Mouse (Mus musculus) granulocyte monocyte progenitor cell, adult 5-6 weeks (primary cell): ENCODE results near the gene Treml2. TPM values are rescaled to one million over a fixed set of nuclear protein-coding genes. Genes with fewer than 3 reads are reported as not detected.

Experiments
- ATAC-seq: replicated peaks from 2 replicates; pipeline ENCODE4 v1.8.0; 2016; ENCODE audit warnings: mild to moderate bottlenecking, moderate TSS enrichment, inconsistent platforms; ENCODE audit not compliant: poor library complexity, severe bottlenecking
- total RNA-seq, 2 experiments: library from RNA; stranded (forward) in 1 of 2; stranded (reverse) in 1 of 2; fragments of 200-712, 200-1000 nt in 1 of 2; fragments of >200 nt in 1 of 2; fragmentation: Nextera tagmentation in 1 of 2; gene quantifications; 2 replicates each; pipeline ENCODE4 v1.2.3; 2014 to 2017

The Treml2 gene
- 58.2 and 68.7 TPM in 2 replicates for total RNA-seq (2014; fragmentation: Nextera tagmentation)
- 42.5 and 45.8 TPM in 2 replicates for total RNA-seq (2017)

DNA sequence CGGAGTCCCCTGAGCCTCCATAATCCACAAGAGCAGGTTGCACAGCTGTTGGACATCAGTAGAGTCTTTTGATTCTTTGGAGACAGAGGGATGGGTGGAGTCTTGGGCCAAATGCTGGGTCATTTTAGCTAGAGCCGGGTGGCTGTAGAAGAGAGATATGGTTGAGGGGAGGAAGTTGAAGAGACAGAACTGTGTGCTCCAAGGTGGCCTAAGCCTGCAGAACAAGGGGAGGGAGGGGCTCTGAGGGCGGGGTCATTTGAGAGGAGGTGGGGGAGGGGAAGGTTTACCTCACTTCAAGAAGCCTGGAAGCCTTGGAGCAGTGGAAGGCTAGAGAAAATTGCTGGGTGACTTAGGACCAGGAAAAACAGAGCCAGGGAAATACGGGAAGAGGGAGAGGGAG is at the start of gene Treml2:
Gene Treml2, plus strand, starts transcription at position 296 of the 400 bp plus-strand sequence.
- peak; percentile 20 for ATAC-seq

DNA sequence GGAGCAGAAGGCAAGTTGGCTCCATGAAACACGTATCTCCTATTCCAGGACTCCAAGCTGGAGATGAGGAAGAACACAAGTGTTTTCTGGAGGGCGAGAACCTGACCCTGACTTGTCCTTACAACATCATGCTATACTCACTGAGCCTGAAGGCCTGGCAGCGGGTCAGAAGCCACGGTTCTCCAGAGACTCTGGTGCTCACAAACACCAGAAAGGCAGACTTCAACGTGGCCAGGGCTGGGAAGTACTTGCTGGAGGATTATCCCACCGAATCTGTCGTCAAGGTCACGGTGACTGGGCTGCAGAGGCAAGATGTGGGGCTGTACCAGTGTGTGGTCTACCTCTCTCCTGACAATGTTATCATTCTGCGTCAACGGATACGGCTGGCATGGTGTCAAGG is 49.8 kb upstream of the Treml2 start:
- no peak for ATAC-seq

DNA sequence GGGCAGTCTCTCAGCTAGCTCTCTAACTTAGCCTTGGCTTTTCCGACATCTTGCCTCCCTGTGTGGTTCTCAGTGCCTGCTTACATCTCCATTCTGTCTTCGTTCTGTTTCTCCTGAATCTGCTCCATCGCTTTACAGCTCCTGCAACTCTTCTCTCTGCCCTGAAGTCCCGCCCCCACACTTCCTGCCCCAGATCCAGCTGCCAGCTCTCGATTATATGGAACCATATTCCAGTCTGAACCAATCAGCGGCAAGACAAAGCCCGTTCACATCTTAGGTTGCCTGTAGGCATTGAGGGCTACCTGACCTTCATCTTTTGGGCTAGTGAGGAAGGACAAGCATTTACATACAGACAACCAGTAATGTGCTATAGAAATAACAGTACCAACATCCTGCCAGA is 48.7 kb upstream of the Treml2 start:
- ATAC-seq = no peak

DNA sequence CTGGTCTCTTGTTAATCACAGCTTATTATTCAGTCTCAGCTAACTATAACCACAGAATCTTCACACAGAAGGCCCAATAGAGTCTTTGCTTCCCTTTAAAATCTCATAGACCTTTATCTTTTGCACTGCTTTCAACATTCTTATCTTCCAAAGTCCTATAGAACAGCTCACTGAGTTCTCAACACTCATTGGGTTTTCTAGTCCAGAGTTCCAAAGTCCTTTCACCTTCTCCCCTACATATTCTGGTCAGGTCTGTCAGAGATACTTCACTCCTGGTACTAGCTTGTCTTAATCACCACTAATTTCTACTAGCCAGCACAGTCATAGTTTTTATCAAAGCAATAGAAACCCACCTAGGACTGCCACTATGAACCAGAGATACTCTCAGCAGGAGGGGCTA is 42.7 kb upstream of the Treml2 start:
- ATAC-seq = no peak

DNA sequence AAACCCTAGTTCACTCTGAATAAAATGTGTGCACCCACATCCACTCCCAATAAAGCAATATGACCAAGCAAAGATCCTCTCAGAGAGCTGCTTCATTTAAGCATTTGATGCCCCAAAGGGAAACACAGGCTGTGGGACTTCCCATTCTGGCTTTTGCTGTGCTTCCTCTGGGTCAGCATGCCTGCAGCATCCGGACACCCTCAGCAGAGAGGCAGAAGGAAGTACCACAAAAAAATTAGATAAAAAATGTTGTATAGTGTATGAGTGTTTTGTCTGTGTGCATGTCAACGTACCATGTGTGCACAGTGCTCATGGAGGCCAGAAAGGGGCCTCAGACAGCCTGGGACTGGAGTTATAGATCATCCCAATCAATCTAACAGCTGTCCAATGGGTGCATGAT is 37.4 kb upstream of the Treml2 start:
- ATAC-seq = 0 out of 2 replicates have a peak, but pooled peaks have one; percentile 26

DNA sequence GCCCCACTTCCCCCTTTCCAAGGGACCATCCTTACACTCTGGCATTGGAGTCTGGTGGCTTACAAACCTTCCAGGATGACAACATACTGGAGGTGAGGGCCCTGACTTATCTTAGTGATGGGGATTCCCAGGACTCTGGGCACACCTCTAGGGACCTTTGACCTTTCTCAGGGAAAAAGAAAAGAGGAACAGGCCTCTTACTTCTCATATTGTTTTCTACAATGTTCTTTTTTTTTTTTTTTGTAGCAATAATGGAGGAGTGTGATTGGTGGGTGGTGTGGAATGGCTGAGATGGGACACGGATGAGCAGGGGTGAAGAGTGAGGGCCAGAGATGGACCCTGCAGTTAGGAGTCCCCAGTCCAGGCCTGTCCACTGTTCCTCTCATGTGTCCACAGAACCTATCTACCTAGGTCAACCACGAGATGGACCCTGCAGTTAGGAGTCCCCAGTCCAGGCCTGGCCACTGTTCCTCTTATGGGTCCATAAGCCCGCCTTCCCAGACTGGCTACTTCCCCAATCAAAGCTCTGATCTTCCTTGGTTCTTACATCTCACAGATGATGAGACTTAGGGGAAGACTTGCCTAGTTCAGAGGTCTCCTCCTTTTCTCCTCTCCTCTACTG is 35.4 kb upstream of the Treml2 start, which contains the start of gene Treml4:
Gene Treml4, plus strand, starts transcription at position 555 of the 622 bp plus-strand sequence.
- ATAC-seq = peak; percentile 66

DNA sequence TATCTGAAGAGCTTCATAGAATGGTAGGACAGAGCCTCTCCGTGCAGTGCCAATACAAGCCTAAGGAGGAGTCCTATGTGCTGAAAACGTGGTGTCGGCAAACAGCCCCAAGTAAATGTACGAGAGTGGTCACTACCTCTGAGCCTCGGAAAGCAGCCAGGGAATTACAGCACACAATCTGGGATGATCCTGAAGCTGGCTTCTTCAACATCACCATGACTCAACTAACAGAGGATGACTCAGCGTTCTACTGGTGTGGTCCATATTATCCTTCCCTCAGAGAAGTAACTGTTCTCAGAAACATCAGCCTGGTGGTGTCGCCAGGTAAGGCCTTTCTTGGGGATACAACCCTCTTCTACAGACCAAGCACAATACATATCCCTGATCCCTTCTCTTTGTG is 34.6 kb upstream of the Treml2 start:
- ATAC-seq = no peak

DNA sequence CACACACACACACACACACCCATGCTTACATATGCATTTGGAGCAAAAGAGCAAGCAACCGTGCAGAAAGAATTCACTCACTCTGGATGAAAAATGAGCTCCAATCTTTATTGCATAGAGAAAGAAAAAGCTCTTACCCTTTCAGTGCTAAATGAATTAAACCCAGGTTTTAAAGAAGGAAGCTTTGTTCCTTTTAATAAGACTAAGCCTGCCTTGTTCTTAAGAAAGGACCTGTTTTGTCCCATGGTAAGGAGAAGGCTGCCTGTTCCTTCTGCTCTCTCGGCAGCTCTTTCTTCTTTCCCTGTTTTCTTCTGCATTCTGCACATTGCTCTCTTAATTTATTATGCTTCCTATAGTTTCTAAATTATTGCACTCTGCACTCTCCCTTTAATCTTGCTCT is 33.2 kb upstream of the Treml2 start:
- ATAC-seq = no peak

DNA sequence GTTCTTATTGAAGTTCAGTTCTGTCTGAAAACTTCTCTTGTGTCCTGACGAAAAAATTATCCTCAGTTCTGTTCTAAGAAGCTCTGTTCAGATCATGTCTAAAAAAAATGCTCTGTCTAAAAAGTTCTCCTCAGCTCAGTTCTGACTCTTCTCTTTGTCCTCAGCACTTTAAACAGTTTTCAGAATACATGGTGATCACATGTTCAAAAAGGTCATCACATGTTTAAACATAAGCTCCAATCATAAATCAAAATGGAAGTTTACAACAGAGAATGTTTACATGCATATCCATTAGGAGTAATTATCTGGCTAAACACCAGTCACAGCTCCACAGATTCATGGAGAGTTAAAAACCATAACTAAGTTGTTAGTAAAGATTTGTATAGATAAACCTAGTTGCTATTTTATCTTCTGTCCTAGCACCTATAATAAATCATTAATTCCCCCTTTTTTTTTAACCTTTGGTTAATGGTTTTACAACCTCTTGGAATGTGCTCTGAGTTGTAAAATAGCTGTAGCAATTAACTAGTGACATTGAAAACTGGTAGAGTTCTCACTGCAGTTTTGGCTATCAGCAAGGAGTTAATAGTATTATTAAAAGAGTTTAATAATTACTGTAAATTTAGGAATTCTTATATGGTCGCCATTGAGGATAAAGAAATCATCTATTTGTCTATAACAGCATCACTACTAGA is 32.5 kb upstream of the Treml2 start:
- no peak for ATAC-seq

DNA sequence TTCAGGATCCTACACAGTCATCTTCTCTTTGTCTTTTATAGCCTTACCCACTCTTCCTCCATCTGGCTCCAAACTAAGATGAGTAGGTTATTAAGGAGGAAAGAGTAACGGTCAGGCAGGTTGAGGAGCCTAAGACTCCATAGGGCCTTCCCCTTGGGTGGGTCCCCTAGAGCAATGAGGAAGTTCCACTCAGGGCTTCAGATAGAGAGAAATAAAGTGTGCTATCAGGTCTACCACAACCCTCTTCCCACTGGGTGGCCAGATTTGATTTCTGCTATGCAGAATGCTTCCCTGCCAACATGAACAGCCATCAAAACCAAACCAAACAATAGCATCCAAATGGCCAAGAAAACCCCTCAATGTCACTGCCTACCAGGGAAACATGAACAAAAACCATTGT is 31.7 kb upstream of the Treml2 start:
- peak; percentile 57 for ATAC-seq

DNA sequence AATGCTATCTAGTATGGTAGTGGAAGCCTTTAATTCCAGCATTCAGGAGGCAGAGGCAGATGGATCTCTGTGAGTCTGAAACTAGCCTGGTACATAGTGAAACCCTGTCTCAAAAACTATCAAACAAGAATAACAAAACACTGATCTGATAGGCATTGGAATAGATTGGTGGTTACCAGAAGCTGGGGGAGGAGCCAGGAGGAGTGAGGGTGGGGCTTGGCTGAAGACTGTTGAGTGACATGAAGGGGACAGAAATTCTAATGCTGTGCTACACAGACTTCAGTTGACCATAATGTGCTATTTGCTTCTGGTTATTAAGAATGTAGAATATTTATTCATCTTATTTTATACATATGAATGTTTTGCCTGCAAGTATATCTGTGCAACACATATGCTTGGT is 31.0 kb upstream of the Treml2 start:
- no peak for ATAC-seq

DNA sequence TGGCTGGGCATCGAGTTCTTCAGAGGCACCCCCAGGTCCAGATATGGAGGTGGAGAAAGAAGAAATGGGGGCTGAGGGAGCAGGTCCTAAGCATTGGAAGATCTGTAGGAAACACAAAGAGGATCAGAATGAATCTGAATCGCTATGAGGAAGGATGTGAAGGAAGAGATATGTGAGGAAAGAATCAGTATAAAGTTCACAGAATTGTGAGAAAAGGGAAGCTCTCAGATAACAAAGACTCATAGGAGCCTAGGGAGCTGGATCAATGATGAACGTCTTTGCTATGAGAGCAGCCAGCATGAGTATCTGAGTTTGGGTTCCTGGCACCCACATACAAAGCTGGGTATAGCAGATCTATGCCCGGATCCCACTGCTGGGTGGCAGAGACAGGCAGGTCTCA is 29.5 kb upstream of the Treml2 start:
- no peak for ATAC-seq

DNA sequence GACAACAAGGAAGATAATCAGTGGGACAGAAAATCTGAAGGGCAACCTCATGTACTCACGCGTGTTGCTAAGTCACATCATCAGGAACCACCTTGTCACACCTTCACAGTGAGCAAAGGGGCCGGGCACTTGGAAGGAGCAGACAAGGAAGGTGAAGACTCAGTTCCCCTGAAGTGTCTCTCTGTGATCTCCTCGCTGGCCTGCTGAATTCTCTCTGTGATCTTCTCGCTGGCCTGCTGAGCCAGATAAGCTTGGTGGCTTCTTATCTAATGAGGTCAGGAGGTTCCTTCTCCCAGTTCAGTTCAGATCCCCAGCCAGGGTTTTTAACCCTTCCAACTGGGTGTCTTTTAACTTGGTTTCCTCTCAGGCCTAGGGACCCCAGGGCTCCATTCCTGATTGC is 27.1 kb upstream of the Treml2 start:
- no peak for ATAC-seq

DNA sequence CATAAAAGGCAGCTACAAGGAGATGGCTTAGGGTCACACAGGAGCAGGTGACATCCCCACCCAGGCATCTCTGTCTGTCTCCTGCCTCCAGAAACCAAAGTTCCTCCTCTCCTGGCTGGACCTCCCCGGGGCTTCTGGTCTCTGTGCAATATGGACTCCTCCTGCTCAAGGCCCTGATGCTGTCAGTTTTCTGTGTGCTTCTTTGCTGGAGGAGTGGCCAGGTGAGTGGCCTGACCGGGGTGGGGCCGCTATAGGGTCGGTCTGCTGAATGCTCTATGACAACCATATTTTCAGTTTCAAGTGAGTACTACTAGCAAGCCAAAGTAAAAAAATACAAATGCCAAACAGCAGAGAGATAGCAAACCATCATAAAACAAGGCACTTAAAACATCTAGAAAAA is 26.7 kb upstream of the Treml2 start:
- no peak for ATAC-seq

DNA sequence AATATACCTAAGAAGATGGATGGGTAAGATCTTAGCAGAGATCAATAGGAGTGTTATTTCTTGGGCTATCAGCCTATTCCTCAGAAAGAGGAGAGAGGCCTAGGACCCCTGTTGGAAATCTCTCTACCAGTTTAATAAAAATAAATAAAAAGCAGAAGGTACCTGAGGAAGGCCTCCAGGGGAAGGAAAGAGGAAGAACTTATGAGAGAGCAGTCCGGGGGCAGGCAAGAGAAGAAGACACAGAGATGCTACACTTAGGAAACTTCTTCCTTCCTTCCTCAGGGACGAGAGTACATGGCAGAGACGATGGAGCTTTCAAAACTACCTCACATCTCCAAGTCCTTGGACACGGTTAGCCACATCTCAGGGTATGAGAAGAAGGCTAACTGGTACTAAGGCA is 25.2 kb upstream of the Treml2 start:
- ATAC-seq = peak; percentile 53

DNA sequence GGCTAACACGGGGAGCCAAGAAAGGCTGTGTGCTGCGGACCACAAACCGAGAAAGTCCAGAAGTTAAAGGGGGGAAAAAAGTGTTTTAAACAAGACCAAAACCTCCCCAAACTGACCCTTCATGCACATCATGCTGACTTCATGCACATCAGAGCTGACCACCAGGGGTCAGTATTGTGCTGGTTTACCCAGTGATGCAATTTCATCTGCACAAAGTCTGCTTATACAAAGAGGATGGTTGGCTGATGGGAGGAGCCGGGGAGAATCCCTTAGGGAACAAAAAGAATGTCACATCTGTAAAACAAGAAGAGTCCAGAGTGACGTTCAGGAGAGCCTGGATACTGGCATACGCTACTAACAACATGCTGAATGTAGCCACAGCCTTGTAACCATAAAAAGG is 24.4 kb upstream of the Treml2 start:
- peak; percentile 88 for ATAC-seq

DNA sequence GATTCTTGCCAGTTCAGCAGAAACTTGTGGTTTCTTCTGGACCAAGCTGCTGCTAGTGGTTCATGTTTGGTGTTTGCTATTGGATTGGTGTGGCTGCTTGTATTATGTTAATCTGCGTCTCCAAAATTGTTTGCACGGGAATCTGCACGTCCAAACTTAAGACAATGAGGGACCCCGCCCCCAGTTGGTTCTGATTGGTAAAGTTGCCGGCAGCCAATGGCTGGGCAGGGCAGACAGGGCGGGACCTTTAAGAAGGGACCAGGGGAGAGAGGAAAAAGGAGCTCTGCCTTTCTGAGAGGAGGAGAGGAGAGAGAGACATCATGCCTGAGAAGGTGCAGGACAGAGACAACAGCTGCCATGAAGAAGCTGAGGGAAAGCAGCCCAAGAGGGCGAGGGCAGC is 23.6 kb upstream of the Treml2 start:
- ATAC-seq = no peak

DNA sequence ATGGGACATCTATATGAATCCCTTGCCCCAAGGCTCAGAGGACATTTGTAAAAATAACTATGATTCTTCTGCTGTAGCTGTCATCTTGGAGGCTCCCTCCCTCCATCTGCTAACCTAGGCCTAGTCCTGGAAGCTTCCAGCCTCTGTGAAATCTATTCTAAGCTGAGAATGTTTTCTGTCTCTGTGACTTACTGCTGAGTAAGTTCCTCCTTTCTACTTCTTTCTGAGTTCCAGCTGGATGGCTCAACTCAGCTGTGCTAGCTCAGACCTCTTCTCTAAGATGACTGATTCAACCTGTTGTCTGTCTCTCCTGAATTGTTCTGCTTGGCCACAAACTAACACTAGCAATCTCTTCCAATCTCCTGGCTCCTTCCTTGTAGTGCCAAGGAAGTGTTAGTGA is 20.9 kb upstream of the Treml2 start:
- no peak for ATAC-seq

DNA sequence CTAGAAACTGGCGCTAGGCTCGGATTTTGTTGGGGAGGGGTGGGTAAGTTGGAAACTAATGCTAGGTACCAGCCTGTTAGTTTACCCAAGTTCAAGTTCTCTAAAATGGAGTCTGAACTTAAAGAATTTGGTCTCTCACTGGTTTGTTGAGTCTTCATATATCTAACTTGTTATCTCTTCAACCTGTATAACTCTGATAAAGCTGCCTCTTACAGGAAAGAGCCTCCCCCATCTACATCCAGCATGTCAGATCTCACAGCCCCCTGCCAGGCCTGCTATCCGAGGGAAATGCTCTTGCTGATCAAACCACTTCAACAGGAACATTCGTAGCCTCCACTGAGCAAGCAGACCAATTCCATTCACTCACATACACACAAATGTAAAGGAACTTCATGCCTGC is 20.3 kb upstream of the Treml2 start:
- no peak for ATAC-seq

DNA sequence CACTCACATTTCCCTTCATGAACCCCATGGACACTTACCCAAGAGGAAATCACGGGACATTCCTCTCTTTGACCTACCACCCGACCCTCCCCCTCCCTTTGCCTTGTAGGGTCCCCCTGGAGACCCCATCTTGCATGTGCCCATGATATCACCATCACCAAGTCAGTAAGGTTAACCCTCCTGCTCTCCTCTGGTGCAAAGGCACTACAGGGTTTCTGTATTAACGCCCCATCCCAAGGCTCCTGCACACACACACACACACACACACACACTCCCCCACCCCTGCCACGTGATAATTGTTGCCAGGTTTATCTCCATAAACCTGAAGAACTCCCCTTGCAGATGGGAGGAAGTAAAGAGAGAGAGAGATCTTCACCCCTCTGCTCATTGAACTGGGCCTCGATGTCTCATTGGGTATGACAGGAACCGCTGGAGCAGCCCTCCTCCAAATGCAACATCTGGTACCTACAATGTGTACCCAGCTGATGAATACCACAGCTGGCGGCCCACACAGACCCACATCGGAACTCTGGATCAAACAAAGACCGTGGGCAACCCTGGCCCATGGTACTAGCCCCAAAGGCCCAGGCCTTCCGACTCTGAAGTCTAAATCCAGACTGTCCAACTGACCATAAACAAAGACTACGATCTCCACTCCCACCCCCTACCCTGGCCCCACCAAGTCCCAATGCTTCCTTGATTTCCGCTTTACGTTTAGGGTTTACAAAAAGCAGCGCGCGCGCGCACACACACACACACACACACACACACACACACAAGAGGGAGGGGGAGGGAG is 18.2 kb upstream of the Treml2 start:
- ATAC-seq = peak; percentile 26; the same call in 1 of the 2 replicates

DNA sequence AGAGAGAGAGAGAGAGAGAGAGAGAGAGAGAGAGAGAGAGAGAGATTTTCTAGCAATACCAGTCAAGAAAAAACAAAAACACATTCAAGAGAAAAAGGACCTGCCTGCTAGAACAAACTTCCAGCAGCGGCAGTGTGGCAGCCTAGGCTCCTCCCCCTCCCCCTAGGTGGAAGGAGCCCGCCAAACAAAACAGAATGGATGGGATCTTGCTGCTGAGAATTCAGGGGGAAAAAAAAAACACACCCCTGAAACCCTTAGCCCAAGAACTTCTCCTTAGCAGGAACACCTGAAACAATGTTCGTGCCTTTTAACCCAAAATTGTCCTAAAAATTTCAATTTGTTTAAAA is 17.6 kb upstream of the Treml2 start:
- peak; percentile 34; the same call in 1 of the 2 replicates for ATAC-seq
